Mouse (Mus musculus) liver, adult 10 weeks (tissue): ENCODE data around the gene Immt. TPM values are rescaled to one million over a fixed set of nuclear protein-coding genes. Genes with fewer than 3 reads are reported as not detected.

Experiments
- polyA plus RNA-seq: library from polyadenylated mRNA; stranded (reverse); fragments of 350-450 nt; fragmentation: Illumina TruSeq; extraction: RNeasy Lipid Tissue Mini Kit (QIAGEN cat#74804); gene quantifications from one replicate; pipeline ENCODE4 v1.2.3, GENCODE M21; 2014; ENCODE audit warnings: low read depth, low replicate concordance

The Immt gene
- 131 TPM for polyA plus RNA-seq

GRCm38 (mm10) chr6:71830690-71831580, at the start of gene Immt:
TSS of gene Immt (plus strand) at chr6:71831331.

GRCm38 (mm10) chr6:71826869-71827268, 4.3 kb upstream of the Immt start, which contains the start of gene Mrpl35:
TSS of gene Mrpl35 (minus strand) at chr6:71826969.

GRCm38 (mm10) chr6:71908481-71909381, 77.6 kb downstream of the Immt start, which contains the start of the genes Ptcd3 and Polr1a:
TSS of gene Ptcd3 (minus strand) at chr6:71908750.
TSS of gene Polr1a (plus strand) at chr6:71909053.

Other genes starting within 250 kb of the Immt start
- 17.9 TPM for gene Kdm3a, start 198.3 kb upstream of the Immt start, polyA plus RNA-seq
- gene Reep1, start 123.8 kb upstream of the Immt start, polyA plus RNA-seq: 0.58 TPM
- gene Mrpl35, start 4.4 kb upstream of the Immt start, polyA plus RNA-seq: 34.9 TPM
- gene Ptcd3, start 77.4 kb downstream of the Immt start, polyA plus RNA-seq: 108 TPM
- 2.4 TPM for gene Polr1a, start 77.7 kb downstream of the Immt start, polyA plus RNA-seq